Mouse (Mus musculus): Measurements from ENCODE around the gene Nudt9. TPM values are rescaled to one million over a fixed set of nuclear protein-coding genes. Genes with fewer than 3 reads are reported as not detected.

Nudt9 gene
- total and polyA plus RNA-seq, 3 experiments, result 58.5 to 83.8 (median 65.3) TPM

DNA sequence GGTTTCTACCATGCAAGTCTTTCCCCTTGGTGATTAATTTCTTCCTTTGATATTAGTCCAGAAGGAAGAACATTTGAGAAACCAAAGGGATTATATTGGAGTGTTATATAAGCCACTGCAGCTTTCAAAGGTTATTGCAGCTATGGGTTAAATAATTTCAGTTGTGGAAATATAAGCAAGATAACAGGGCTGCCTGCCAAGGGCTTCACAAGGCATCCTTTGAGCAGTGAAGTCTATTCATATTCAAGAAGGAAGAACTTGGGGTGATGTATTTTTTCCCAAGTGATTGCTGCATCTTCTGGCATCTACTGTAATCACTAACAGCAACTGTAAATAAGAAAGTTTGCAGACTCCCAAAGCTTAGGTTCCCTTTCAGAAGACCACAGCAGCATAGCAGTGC is 34.7 kb upstream of the Nudt9 start:
- H3K4me2 ChIP-seq (ENCODE audit: insufficient read depth, low read depth, poor library complexity, severe bottlenecking), result no peak overlapping the region
- in situ Hi-C loops (cut with MboI; ENCODE audit: low pct_ligation_motif_present, low pct_unique_long_range_greater_than_20kb, low sequenced_read_pairs), result no loop called here

DNA sequence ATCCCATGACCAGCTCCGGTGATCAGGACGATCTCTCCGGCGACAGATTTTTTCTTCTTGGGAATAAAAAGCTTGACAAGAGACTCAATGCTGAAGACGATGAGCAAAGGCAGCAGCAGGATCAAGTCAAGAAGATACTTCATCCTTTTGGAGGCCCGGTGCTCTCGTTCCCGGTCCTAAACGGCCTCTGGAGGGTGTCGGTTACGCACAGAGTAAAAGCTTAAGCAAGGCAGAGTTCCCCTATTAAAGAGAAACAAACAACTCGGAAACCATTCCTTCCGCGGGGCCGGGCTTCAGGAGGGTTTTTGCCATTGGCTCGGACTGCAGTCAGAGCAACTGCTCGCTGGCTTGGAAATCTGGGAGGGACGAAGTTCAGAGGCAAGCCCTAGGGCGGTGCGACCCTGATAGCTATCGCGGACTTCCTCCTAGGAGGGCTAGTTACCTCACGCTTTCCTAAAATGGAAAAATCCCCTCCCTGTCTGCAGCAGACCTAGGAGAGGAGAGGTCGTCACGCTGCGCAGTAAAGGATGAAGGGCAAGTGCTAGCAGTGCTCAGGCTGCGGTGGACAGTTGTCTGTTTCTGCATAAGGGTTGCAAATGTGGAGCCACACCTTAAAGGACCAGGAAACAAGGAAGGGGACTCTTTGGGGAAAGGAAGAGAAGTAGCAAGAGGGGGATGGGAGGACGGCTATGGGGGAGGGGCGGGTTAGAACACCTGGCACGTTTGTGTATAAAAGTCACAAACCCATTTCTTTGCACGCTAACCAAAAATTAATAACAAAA is 24.3 kb upstream of the Nudt9 start, which contains the start of gene Hsd17b11:
TSS of gene Hsd17b11 (minus strand) at position 323 of the 782 bp plus-strand sequence.
- Histone ChIP-seq H3K4me2 (ENCODE audit: insufficient read depth, low read depth, poor library complexity, severe bottlenecking) (peak within 1 kb of the TSS; percentile 91), H3K27me3 (replicated peaks) (no peaks in the 10 kb centered on the region), H3K27ac (ENCODE audit: insufficient read depth, low read depth) (peak within 1 kb of the TSS; percentile 36), H3K9me3 (replicated peaks; ENCODE audit: low read length) (no peaks in the 10 kb centered on the region), H3K4me1 (ENCODE audit: control insufficient read depth in 1 of 2, insufficient read depth in 2 of 2) (peaks cover 13 to 48% of the 10 kb centered on the region in 2 experiments), H3K36me3 (replicated peaks in 1 of 2; ENCODE audit: control insufficient read depth in 1 of 2, insufficient read depth in 1 of 2, low read length in 1 of 2) (peaks cover 12 to 19% of the 10 kb centered on the region in 2 experiments), H3K79me2 (replicated peaks; ENCODE audit: control insufficient read depth, extremely low read depth, insufficient read depth, poor library complexity, severe bottlenecking) (no peaks in the 10 kb centered on the region), H3K4me3 (replicated peaks in 1 of 3; ENCODE audit: low read depth in 2 of 3, low read length in 2 of 3, poor library complexity in 1 of 3) (peak within 1 kb of the TSS; percentile 61 to 69 (median 66)), H3K9ac (ENCODE audit: insufficient read depth, low read depth) (peak within 1 kb of the TSS; percentile 75)
- dilution Hi-C loops (cut with MboI; ENCODE audit: extremely low pct_ligation_motif_present, extremely low pct_unique_long_range_greater_than_20kb, low sequenced_read_pairs) (no loop called here), in situ Hi-C loops (cut with MboI; ENCODE audit: low pct_ligation_motif_present, low pct_unique_long_range_greater_than_20kb, low sequenced_read_pairs) (no loop called here)
- peak; percentile 80 for DNase-seq (ENCODE audit: extremely low read depth)
- peak; percentile 43; the same call in 1 of the 2 replicates for TF ChIP-seq MEF2A (IDR thresholded peaks at IDR 0.05; ENCODE audit: borderline replicate concordance, low read depth, low read length)
- no peak for TF ChIP-seq GABPA (IDR thresholded peaks at IDR 0.05; ENCODE audit: insufficient replicate concordance, low read depth, low read length)
- TF ChIP-seq NRF1 (IDR thresholded peaks at IDR 0.05; ENCODE audit: low read depth, low read length), result peak; percentile 9; the same call in 1 of the 2 replicates
- peak; percentile 46; the same call in 1 of the 2 replicates for TF ChIP-seq NELFE (IDR thresholded peaks at IDR 0.05; ENCODE audit: low read depth, low read length)
- TF ChIP-seq TCF12 (IDR thresholded peaks at IDR 0.05; ENCODE audit: low read depth, low read length), result peak; percentile 54; the same call in 1 of the 2 replicates
- no peak for TF ChIP-seq RAD21 (IDR thresholded peaks at IDR 0.05; ENCODE audit: low read depth, low read length)
- peak; percentile 57 for TF ChIP-seq POLR2A (IDR thresholded peaks at IDR 0.05; ENCODE audit: low read depth, low read length)
- TF ChIP-seq ELF1 (IDR thresholded peaks at IDR 0.05; ENCODE audit: low read depth, low read length), result peak; percentile 66; the same call in 1 of the 2 replicates
- TF ChIP-seq JUN (IDR thresholded peaks at IDR 0.05; ENCODE audit: insufficient read depth, low read depth, low read length), result no peak
- peak; percentile 97 for TF ChIP-seq CHD2 (IDR thresholded peaks at IDR 0.05; ENCODE audit: low read length)
- no peak for TF ChIP-seq EP300 (IDR thresholded peaks at IDR 0.05; ENCODE audit: low read length)
- TF ChIP-seq CHD1 (IDR thresholded peaks at IDR 0.05; ENCODE audit: low read depth, low read length), result no peak; the same call in 1 of the 2 replicates
- no peak for TF ChIP-seq MAX (IDR thresholded peaks at IDR 0.05; ENCODE audit: low read length)
- no peak for TF ChIP-seq ZNF384 (IDR thresholded peaks at IDR 0.05; ENCODE audit: low read depth, low read length)
- TF ChIP-seq BHLHE40 (IDR thresholded peaks at IDR 0.05; ENCODE audit: low read depth, low read length), result peak; percentile 80
- no peak for TF ChIP-seq USF2 (conservative IDR thresholded peaks at IDR 0.05; ENCODE audit: low read depth, low read length)

More for the DNA sequence above, 34.7 kb upstream of the Nudt9 start:
- no peaks in the 10 kb centered on the region for H3K9me3 ChIP-seq (replicated peaks; ENCODE audit: low read length)
- no peak overlapping the region for H3K27ac ChIP-seq (ENCODE audit: insufficient read depth, low read depth)
- no peaks in the 10 kb centered on the region for H3K79me2 ChIP-seq (replicated peaks; ENCODE audit: control insufficient read depth, extremely low read depth, insufficient read depth, poor library complexity, severe bottlenecking)
- dilution Hi-C loops (cut with MboI; ENCODE audit: extremely low pct_ligation_motif_present, extremely low pct_unique_long_range_greater_than_20kb, low sequenced_read_pairs), result no loop called here
- H3K27me3 ChIP-seq (replicated peaks), result no peaks in the 10 kb centered on the region
- no peaks in the 10 kb centered on the region for H3K4me1 ChIP-seq (ENCODE audit: control insufficient read depth in 1 of 2, insufficient read depth in 2 of 2)
- no peak overlapping the region for H3K9ac ChIP-seq (ENCODE audit: insufficient read depth, low read depth)
- TF ChIP-seq NELFE (IDR thresholded peaks at IDR 0.05; ENCODE audit: low read depth, low read length) (no peak), RAD21 (IDR thresholded peaks at IDR 0.05; ENCODE audit: low read depth, low read length) (no peak), MYC (IDR thresholded peaks at IDR 0.05; ENCODE audit: low read depth, low read length) (no peak), MAX (IDR thresholded peaks at IDR 0.05; ENCODE audit: low read length) (no peak), MEF2A (IDR thresholded peaks at IDR 0.05; ENCODE audit: borderline replicate concordance, low read depth, low read length) (no peak), UBTF (IDR thresholded peaks at IDR 0.05; ENCODE audit: low read depth, low read length) (no peak), GABPA (IDR thresholded peaks at IDR 0.05; ENCODE audit: insufficient replicate concordance, low read depth, low read length) (no peak), TCF12 (IDR thresholded peaks at IDR 0.05; ENCODE audit: low read depth, low read length) (no peak), IRF4 (IDR thresholded peaks at IDR 0.05; ENCODE audit: low read depth, low read length) (no peak), ZNF384 (IDR thresholded peaks at IDR 0.05; ENCODE audit: low read depth, low read length) (no peak), ELF1 (IDR thresholded peaks at IDR 0.05; ENCODE audit: low read depth, low read length) (no peak), CHD2 (IDR thresholded peaks at IDR 0.05; ENCODE audit: low read length) (no peak), MAFK (IDR thresholded peaks at IDR 0.05; ENCODE audit: insufficient replicate concordance, low read length) (no peak), E2F4 (IDR thresholded peaks at IDR 0.05; ENCODE audit: insufficient replicate concordance, low read depth, low read length) (no peak), JUND (conservative IDR thresholded peaks at IDR 0.05; ENCODE audit: low read depth, low read length) (no peak), ZC3H11A (IDR thresholded peaks at IDR 0.05; ENCODE audit: low read depth, low read length) (no peak), POLR2AphosphoS2 (IDR thresholded peaks at IDR 0.05; ENCODE audit: low read depth, low read length) (no peak), ZMIZ1 (IDR thresholded peaks at IDR 0.05; ENCODE audit: low read depth, low read length) (no peak), SIN3A (IDR thresholded peaks at IDR 0.05; ENCODE audit: low read length) (no peak)
- peaks cover 6 to 34% of the 10 kb centered on the region in 2 experiments for H3K36me3 ChIP-seq (replicated peaks in 1 of 2; ENCODE audit: control insufficient read depth in 1 of 2, insufficient read depth in 1 of 2, low read length in 1 of 2)
- no peak for DNase-seq (ENCODE audit: extremely low read depth)
- H3K4me3 ChIP-seq (replicated peaks in 1 of 3; ENCODE audit: low read depth in 2 of 3, low read length in 2 of 3, poor library complexity in 1 of 3), result no peak overlapping the region
